Mouse (Mus musculus) MEL (cell line): ENCODE data around the gene Samhd1. TPM values are rescaled to one million over a fixed set of nuclear protein-coding genes. Genes with fewer than 3 reads are reported as not detected.

Source experiments
- DNase-seq: peaks from one replicate; pipeline ENCODE4 v3.0.0; 2011; ENCODE audit warnings: low read depth, low spot score
- H3K27ac ChIP-seq: 2 replicates; pipeline ENCODE4 v1.5.1; 2012; ENCODE audit warnings: low read depth, mild to moderate bottlenecking, control low read depth, low read length, moderate library complexity; ENCODE audit not compliant: control insufficient read depth
- H3K27me3 ChIP-seq, 2 experiments: fragments of 150-350 bp in 1 of 2; sonication (generic) in 1 of 2; 2 replicates each; pipeline ENCODE4 v1.6.1; 2012; ENCODE audit warnings: low read length in 2 of 2, mild to moderate bottlenecking in 2 of 2, improper control_type of control experiment in 1 of 2, moderate library complexity in 1 of 2; ENCODE audit not compliant: insufficient read depth in 2 of 2, control insufficient read depth in 1 of 2
- H3K36me3 ChIP-seq, 2 experiments: 2 replicates each; pipeline ENCODE4 v1.6.1; 2012 to 2014; ENCODE audit warnings: low read length in 2 of 2, improper control_type of control experiment in 1 of 2, inconsistent platforms in 1 of 2, mild to moderate bottlenecking in 1 of 2; ENCODE audit not compliant: insufficient read depth in 2 of 2, control insufficient read depth in 1 of 2
- H3K4me1 ChIP-seq, 2 experiments: fragments of 150-350 bp in 1 of 2; sonication (generic) in 1 of 2; 2 replicates each; pipeline ENCODE4 v1.6.1; 2012; ENCODE audit warnings: low read length in 2 of 2, improper control_type of control experiment in 1 of 2, mild to moderate bottlenecking in 1 of 2; ENCODE audit not compliant: insufficient read depth in 2 of 2, control insufficient read depth in 1 of 2
- H3K4me3 ChIP-seq, 2 experiments: fragments of 150-350 bp in 1 of 2; sonication (generic) in 1 of 2; 2 replicates each; pipeline ENCODE4 v1.5.1; 2012; ENCODE audit warnings: low read depth in 2 of 2, low read length in 2 of 2, mild to moderate bottlenecking in 2 of 2, moderate library complexity in 2 of 2, control low read depth in 1 of 2, improper control_type of control experiment in 1 of 2; ENCODE audit not compliant: control insufficient read depth in 1 of 2, insufficient read depth in 1 of 2
- H3K79me2 ChIP-seq: 2 replicates; pipeline ENCODE4 v1.6.1; 2012; ENCODE audit warnings: mild to moderate bottlenecking, low read length, moderate library complexity; ENCODE audit not compliant: control insufficient read depth, poor library complexity, insufficient read depth
- H3K9ac ChIP-seq: 2 replicates; pipeline ENCODE4 v1.6.1; 2012; ENCODE audit warnings: low read depth, mild to moderate bottlenecking, control low read depth, low read length, moderate library complexity; ENCODE audit not compliant: control insufficient read depth, poor library complexity, severe bottlenecking
- H3K9me3 ChIP-seq: fragments of 150-350 bp; sonication (generic); replicated peaks from 2 replicates; pipeline ENCODE4 v1.6.1; 2012; ENCODE audit warnings: mild to moderate bottlenecking, low read length, improper control_type of control experiment, moderate library complexity; ENCODE audit not compliant: insufficient read depth
- BHLHE40 ChIP-seq: IDR thresholded peaks from 2 replicates; pipeline ENCODE4 v1.6.1; 2012; ENCODE audit warnings: low read depth, mild to moderate bottlenecking, inconsistent platforms, low read length, improper control_type of control experiment, borderline replicate concordance
- CHD2 ChIP-seq: IDR thresholded peaks from 2 replicates; pipeline ENCODE4 v1.6.1; 2011; ENCODE audit warnings: low read length, improper control_type of control experiment
- ELF1 ChIP-seq: IDR thresholded peaks from 2 replicates; pipeline ENCODE4 v1.6.1; 2014; ENCODE audit warnings: low read depth, mild to moderate bottlenecking, inconsistent platforms, low read length, improper control_type of control experiment, moderate library complexity
- EP300 ChIP-seq, 2 experiments: IDR thresholded peaks; 2 replicates each; pipeline ENCODE4 v1.6.1; 2011; ENCODE audit warnings: improper control_type of control experiment in 2 of 2, low read length in 2 of 2, low read depth in 1 of 2, mild to moderate bottlenecking in 1 of 2
- ETS1 ChIP-seq: IDR thresholded peaks from 2 replicates; pipeline ENCODE4 v1.6.1; 2012; ENCODE audit warnings: low read depth, mild to moderate bottlenecking, inconsistent platforms, low read length, improper control_type of control experiment, moderate library complexity
- GABPA ChIP-seq: IDR thresholded peaks from 2 replicates; pipeline ENCODE4 v1.6.1; 2012; ENCODE audit warnings: low read depth, mild to moderate bottlenecking, inconsistent platforms, low read length, improper control_type of control experiment, moderate library complexity
- MEF2A ChIP-seq: IDR thresholded peaks from 2 replicates; pipeline ENCODE4 v1.6.1; 2014; ENCODE audit warnings: low read depth, mild to moderate bottlenecking, inconsistent platforms, low read length, improper control_type of control experiment; ENCODE audit not compliant: poor library complexity, insufficient replicate concordance, severe bottlenecking; ENCODE audit errors: extremely low read depth
- MXI1 ChIP-seq: IDR thresholded peaks from 2 replicates; pipeline ENCODE4 v1.6.1; 2011; ENCODE audit warnings: mild to moderate bottlenecking, low read depth, low read length, improper control_type of control experiment
- NRF1 ChIP-seq: IDR thresholded peaks from 2 replicates; pipeline ENCODE4 v1.6.1; 2014; ENCODE audit warnings: low read depth, mild to moderate bottlenecking, inconsistent platforms, low read length, improper control_type of control experiment, moderate library complexity; ENCODE audit not compliant: poor library complexity, insufficient read depth, severe bottlenecking
- POLR2AphosphoS5 ChIP-seq: IDR thresholded peaks from 2 replicates; pipeline ENCODE4 v1.6.1; 2012; ENCODE audit warnings: low read depth, borderline replicate concordance, mild to moderate bottlenecking, inconsistent platforms, low read length, moderate library complexity, mixed read lengths
- RCOR1 ChIP-seq: IDR thresholded peaks from 2 replicates; pipeline ENCODE4 v1.6.1; 2012; ENCODE audit warnings: low read depth, mild to moderate bottlenecking, inconsistent platforms, low read length, improper control_type of control experiment
- SMC3 ChIP-seq: IDR thresholded peaks from 2 replicates; pipeline ENCODE4 v1.6.1; 2011; ENCODE audit warnings: low read depth, low read length, improper control_type of control experiment
- TAL1 ChIP-seq: IDR thresholded peaks from 2 replicates; pipeline ENCODE4 v1.6.1; 2012; ENCODE audit warnings: mild to moderate bottlenecking, inconsistent platforms, low read length, moderate library complexity, mixed read lengths
- TCF12 ChIP-seq: IDR thresholded peaks from 2 replicates; pipeline ENCODE4 v1.6.1; 2014; ENCODE audit warnings: low read depth, mild to moderate bottlenecking, inconsistent platforms, low read length, improper control_type of control experiment, moderate library complexity
- USF2 ChIP-seq, 2 experiments: IDR thresholded peaks; 2 replicates each; pipeline ENCODE4 v1.6.1; 2011 to 2012; ENCODE audit warnings: improper control_type of control experiment in 2 of 2, low read length in 2 of 2, borderline replicate concordance in 1 of 2, inconsistent platforms in 1 of 2, low read depth in 1 of 2, mild to moderate bottlenecking in 1 of 2; ENCODE audit not compliant: insufficient read depth in 1 of 2
- polyA plus RNA-seq, 2 experiments: library from polyadenylated mRNA; stranded (reverse) in 1 of 2; unstranded in 1 of 2; fragments of >175 nt in 1 of 2; fragments of >200 nt in 1 of 2; gene quantifications; 2 replicates each; pipeline versions ENCODE4 v1.2.1 to v1.2.4; 2012; ENCODE audit warnings: low replicate concordance in 2 of 2, low read depth in 1 of 2; ENCODE audit not compliant: insufficient read length in 2 of 2, insufficient read depth in 1 of 2, missing spikeins in 1 of 2
- total RNA-seq: library from RNA; depleted of rRNA; stranded (reverse); fragments of 300-350 nt; gene quantifications from 2 replicates; pipeline ENCODE4 v1.2.3, GENCODE M21; 2012

The Samhd1 gene
- total and polyA plus RNA-seq, 3 experiments: 15.7 to 76.8 (median 50.5) TPM

DNA sequence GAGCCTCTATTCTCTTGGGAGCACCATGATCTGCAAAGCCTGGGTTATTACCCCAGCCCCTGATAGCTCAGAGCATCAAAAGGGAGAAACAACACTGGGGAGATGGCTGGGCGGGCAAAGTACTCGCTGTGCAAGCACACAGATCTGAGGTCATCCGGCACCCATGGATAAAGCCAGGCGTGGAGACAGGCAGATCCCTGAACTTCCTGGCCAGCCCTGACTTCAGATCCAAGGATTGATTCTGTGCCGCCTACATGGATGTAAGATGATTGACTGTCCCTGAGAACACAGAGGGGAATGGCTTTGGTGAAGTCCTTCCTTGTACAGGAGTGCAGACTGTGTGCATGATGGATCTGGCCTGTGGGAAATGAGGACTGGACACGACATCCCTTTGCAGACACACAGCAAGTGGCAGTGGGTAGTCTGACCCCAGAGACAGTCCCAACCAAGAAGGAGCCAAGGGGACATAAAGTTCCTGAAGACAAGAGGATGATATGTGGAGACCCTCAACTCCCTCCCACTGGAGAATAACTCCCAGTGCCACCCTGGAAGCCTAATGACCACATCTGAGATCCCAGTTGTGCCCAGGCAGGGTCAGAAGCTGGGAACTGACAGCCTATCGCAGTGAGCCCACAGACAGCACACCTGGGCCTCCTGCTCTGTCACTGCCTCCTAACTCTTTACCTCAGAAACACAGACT is 68.2 kb downstream of the Samhd1 start:
- no peak overlapping the region for H3K9ac ChIP-seq
- H3K9me3 ChIP-seq: no peaks in the 10 kb centered on the region
- no peaks in the 10 kb centered on the region for H3K79me2 ChIP-seq
- no peaks in the 10 kb centered on the region for H3K36me3 ChIP-seq
- no peak for TF ChIP-seq GABPA
- TF ChIP-seq POLR2AphosphoS5: no peak
- TF ChIP-seq, all 39 proteins: peak for 0
- no peak overlapping the region for H3K4me3 ChIP-seq
- DNase-seq: no peak
- peaks cover 0 to 4% of the 10 kb centered on the region in 2 experiments; a peak in 3 of 4 replicates for H3K27me3 ChIP-seq
- no peak overlapping the region for H3K27ac ChIP-seq
- H3K4me1 ChIP-seq: no peaks in the 10 kb centered on the region

DNA sequence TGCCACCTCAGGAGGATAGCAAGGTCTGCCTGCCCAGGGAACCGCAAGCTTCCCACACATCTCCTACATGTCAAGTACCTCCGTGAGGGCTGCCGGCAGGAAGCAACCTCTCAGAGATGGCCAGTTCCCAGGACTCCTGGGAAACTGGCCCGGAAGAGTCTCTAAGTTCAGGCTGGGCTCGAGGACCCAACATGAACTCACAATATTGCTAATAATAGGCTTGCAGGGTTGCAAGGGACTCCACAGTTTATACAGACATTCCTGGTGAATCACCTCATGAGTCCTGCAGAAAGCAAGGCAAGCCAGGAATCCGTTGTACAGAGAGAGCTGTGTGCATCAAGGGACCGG is 69.2 kb downstream of the Samhd1 start:
- DNase-seq: no peak
- no peaks in the 10 kb centered on the region for H3K4me1 ChIP-seq
- H3K27me3 ChIP-seq: peaks cover 0 to 4% of the 10 kb centered on the region in 2 experiments; a peak in 3 of 4 replicates

DNA sequence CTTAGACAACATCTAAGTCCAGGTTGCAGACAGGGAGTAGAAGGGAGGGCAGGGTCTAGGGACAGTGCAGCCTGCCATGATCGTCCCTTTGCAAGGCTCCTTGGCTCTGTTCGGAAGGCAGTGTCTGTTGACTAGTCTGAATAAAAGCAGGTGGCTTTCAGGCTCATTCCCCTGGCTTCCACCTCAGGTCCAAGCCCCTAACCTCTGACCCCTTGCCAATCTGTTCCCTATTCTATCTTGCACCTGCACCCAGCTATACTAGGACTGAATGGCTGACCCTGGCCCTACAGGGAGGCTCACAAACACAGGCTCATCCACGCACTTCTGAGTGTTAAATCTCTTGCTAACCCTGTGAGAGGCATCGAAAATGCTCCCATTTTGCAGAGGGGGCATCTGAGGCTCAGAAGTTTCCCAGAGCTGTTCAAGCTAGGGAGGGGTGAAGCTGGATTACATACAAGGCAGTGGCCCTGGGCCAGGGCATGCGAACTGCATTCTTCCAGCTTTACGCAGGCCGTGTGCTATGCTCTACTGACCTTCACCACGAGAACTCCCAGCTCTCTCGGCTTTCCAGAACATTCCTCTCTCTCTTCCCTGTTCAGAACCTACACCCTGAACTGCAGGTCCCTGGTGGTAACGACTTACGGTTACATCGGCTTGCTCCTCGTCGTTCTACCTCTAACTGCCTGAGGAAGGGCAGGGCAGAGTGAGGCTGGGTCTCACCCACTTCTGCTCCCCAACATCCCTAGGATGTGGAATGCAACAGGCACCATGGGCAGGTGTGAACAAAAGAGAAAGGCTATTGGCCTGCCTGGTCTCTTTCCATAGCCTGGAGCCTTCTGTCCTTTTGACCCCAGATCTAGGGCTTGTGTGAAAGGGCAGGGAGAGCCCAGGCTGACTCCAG is 69.8 kb downstream of the Samhd1 start:
- H3K79me2 ChIP-seq: no peaks in the 10 kb centered on the region
- H3K27me3 ChIP-seq: peaks cover 0 to 4% of the 10 kb centered on the region in 2 experiments; a peak in 3 of 4 replicates
- TF ChIP-seq SMC3 (no peak), ELF1 (no peak), MEF2A (no peak), USF2 (IDR thresholded peaks at IDR 0.05; ENCODE audit: borderline replicate concordance in 1 of 2, insufficient read depth in 1 of 2, low read depth in 1 of 2, low read length in 2 of 2) (no peak), RCOR1 (no peak), CHD2 (no peak), TCF12 (no peak), BHLHE40 (no peak), TAL1 (no peak), EP300 (IDR thresholded peaks at IDR 0.05; ENCODE audit: low read depth in 1 of 2, low read length in 2 of 2) (no peak), MXI1 (no peak)
- H3K9ac ChIP-seq: no peak overlapping the region
- no peak overlapping the region for H3K4me3 ChIP-seq
- H3K27ac ChIP-seq: no peak overlapping the region
- no peaks in the 10 kb centered on the region for H3K36me3 ChIP-seq
- DNase-seq: no peak
- H3K4me1 ChIP-seq: no peaks in the 10 kb centered on the region
- H3K9me3 ChIP-seq: no peaks in the 10 kb centered on the region

More for the DNA sequence above, 69.2 kb downstream of the Samhd1 start:
- no peak overlapping the region for H3K27ac ChIP-seq
- no peaks in the 10 kb centered on the region for H3K36me3 ChIP-seq
- H3K9me3 ChIP-seq: no peaks in the 10 kb centered on the region
- no peak overlapping the region for H3K4me3 ChIP-seq
- no peaks in the 10 kb centered on the region for H3K79me2 ChIP-seq
- no peak overlapping the region for H3K9ac ChIP-seq
- TF ChIP-seq NRF1 (no peak), MXI1 (no peak), ETS1 (no peak)
